Mouse (Mus musculus): Measurements from ENCODE around the gene Rbfox1.

Gene Rbfox1

GRCm38 (mm10) chr16:6640330-6640729 lies 755.2 kb downstream of the Rbfox1 start:
- in situ Hi-C loops (cut with MboI; ENCODE audit: low sequenced_read_pairs): no loop called here

DNA sequence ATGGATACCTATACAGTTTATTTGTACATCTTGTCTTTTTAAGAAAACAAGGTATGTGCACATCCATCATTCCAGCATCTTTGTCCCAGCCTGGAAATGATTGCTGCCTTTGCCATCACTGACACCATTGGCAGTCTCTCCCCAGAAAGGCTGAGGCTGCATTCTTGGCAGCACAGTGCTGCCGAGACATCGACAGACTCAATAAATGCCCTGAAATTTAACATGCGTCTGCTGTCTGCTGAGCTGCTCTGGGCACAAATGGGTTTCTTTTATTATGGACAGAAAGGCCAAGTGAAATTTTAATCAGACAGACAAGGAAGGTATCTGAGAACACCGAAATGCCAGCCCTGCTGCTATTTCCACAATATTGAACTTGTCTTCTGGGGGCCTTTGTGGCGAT lies 761.8 kb downstream of the Rbfox1 start:
- in situ Hi-C loops (cut with MboI; ENCODE audit: low sequenced_read_pairs): no loop called here

DNA sequence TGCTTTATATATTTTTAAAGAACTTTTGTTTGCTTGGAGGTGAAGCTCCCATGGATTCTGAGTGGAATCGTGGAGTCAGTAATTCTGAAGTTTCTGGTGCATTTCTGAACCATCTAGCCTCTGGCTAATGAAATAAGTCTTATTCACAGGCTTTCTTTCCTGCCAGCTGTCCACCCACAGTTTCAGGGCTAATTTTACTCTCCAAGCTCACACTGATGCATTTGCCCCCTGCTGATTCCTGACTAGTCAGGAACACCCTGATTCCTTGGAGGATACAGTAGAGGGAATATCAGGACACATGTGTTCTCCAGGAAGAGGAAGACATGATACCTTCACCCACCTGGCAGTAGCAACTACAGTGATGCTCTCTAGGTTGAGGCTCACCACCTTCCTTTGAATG lies 763.6 kb downstream of the Rbfox1 start:
- in situ Hi-C loops (cut with MboI; ENCODE audit: low sequenced_read_pairs): no loop called here

DNA sequence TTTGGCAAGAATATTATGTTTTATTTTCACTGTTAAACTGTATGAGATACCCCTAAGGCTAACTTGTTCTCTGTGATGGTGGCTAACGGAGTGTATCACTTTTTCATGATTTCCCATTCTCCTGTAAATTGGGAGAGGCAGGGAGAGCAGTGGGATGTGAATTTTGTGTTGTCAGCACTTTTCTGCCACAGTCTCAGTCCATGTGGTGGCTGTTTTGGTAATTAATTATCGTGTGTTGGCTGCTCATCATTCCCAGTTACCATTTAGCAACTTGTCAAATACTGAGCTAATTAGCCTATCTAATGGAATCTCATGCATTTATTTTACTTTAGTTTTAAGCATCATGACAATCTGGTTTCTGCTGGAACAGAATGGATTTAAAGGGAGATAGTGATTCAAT lies 773.4 kb downstream of the Rbfox1 start:
- in situ Hi-C loops (cut with MboI; ENCODE audit: low sequenced_read_pairs): no loop called here

DNA sequence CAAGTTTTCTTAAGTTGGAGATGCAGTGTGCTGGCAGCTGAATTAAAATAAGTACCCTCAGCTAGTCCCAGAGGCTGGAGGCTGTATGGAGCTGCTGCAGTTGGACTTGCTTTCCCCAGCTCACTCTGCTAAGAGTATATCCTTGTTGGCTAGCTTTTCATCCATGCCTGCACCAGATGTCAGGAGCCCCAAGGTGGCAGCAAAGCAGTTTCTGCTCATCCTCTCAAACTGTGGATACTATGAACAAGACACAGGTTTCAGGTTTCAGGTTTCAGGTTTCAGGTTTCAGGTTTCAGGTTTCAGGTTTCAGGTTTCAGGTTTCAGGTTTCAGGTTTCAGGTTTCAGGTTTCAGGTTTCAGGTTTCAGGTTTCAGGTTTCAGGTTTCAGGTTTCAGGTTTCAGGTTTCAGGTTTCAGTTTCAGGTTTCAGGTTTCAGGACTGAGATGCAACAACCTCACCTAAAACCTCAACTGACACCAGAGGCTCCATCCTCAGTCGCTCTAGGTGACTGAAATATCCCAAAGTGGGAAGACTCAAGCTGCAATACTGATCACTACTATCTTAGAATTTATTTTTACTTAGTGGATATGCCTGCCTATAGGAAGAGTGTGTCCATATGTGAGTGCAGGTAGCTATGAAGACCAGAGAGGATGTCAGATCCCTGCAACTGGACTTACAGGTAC lies 801.1 kb downstream of the Rbfox1 start:
- in situ Hi-C loops (cut with MboI; ENCODE audit: low sequenced_read_pairs): no loop called here

DNA sequence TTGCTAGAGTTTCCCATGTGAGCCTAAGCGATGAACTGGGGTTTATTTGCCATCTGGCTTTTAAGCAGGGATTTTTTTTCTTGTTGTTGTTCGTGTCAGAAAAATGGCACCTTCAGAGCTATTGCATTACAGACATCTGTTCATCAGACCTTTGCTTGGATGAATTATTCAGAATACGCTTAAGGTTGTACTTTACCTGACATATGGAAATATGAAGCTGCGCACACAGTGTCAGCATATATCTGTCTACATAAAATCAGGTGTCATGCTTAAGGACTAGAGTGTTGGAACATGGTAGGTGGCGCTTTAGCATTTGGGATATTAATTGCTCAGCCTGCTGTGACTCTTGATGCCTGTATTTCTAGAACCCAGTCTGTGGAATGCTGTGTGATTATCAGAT lies 819.7 kb downstream of the Rbfox1 start:
- in situ Hi-C loops (cut with MboI; ENCODE audit: low sequenced_read_pairs): no loop called here

- in situ Hi-C loops (cut with MboI; ENCODE audit: low sequenced_read_pairs): no loop called here
These were observed 827.2 kb downstream of the Rbfox1 start for GRCm38 (mm10) chr16:6712341-6712740.

DNA sequence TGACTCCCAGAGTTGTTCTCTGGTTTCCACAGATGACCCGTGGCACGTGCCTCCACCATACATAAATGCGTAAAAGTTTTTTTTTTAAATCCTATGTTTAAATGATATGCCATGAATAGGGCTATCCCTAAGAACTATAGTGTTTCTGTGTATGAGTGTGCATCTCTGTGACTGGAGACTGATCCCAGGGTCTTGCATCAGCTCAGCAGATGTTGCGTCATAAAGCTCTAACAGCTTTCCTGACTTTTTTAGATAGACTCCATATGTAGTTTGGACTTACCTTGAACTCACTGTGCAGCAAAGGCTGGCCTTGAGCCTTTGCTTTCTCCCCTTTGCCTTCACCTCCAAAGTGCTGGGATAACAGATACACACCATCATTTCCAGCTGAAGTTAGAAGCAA lies 830.1 kb downstream of the Rbfox1 start:
- in situ Hi-C loops (cut with MboI; ENCODE audit: low sequenced_read_pairs): no loop called here

DNA sequence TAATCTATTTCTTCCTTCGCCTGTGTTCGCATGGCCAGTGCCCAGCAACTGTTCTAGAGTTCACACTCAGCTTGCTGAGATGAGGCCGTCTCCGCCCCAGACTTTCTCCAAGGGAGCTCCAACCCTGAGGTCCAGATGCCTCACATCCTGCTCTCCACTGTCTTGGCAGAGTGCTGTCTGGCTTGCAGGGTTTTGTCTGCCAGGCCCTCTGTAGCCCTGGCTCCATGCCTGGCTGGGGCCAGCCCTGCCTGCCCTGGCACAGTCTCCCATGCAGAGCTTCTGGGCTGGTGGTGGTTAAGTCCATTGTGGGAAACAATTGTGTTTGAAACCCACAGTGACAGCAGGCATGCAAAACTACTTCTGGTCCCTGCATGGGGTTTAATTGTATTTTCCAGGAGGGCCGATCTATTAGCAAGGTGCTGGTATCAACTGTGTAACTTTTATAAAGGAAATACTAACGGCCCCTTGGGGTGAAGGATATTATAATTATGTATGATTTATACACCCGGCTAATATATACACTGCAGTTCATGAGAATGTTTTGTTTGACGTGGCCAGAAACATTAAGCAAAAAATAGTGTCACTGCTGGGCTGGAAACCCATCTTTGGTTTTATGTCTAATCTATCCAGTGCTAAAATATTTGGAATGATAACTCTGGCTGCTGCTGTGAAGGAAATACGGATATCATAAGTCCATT lies 831.2 kb downstream of the Rbfox1 start:
- in situ Hi-C loops (cut with MboI; ENCODE audit: low sequenced_read_pairs): no loop called here

DNA sequence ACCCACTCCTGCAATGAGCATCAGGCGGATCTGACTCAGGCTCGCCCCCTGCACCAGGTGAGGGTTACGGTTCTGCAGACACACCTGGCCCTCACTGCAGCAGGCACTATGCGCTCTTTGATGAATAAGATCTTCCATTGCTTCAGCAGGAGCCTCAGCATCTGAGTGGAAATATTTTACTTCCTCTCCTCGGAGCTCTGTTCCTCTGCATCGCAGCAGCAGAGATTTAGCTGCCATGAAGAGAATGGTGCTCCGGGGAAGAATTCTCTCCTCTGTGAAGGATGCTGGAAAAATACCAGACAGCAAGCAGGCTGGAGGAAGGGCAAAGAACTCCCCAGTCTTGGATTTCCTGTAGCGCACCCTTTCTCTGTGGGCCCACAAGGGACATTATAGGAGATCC lies 833.9 kb downstream of the Rbfox1 start:
- in situ Hi-C loops (cut with MboI; ENCODE audit: low sequenced_read_pairs): no loop called here

DNA sequence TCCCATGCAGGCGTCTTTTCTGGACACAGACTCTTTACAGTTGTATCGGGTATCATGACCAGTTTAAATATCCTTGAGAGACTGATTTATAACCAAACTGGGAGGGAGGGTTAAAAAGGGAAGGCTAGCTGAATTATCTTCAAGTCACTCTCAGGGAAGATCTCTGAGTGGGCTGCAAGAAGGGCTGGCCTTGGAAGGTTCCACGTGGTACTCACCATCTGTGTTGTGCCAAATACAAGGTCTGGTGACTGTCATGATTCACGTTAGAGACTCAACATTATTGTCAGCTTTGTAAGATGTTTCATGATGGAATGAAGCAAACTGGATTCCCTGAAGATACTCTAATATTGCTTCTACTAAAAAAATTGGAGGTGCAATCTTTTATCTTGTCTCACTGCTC lies 847.5 kb downstream of the Rbfox1 start:
- in situ Hi-C loops (cut with MboI; ENCODE audit: low sequenced_read_pairs): no loop called here

GRCm38 (mm10) chr16:6733427-6733826 lies 848.3 kb downstream of the Rbfox1 start:
- in situ Hi-C loops (cut with MboI; ENCODE audit: low sequenced_read_pairs): no loop called here

GRCm38 (mm10) chr16:6736566-6736965 lies 851.4 kb downstream of the Rbfox1 start:
- in situ Hi-C loops (cut with MboI; ENCODE audit: low sequenced_read_pairs): no loop called here

DNA sequence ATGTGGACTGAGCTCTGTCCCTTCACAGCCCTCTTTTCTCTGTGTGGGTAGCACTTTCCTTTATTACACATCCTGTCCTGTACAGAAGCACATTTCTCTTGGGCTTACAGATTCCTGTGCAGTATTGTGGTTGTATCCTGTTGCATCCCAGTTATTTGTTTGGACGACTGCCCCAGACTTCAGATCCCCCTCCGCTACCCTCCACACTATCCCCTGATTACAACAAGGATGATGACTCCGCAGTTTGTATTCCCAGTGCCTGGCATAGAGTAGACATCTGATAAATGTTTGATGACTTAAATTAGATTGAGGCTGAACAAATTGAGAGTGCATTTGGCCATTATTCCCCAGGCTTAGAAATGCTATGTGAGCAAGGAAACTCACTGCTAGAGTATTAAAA lies 851.8 kb downstream of the Rbfox1 start:
- in situ Hi-C loops (cut with MboI; ENCODE audit: low sequenced_read_pairs): no loop called here

DNA sequence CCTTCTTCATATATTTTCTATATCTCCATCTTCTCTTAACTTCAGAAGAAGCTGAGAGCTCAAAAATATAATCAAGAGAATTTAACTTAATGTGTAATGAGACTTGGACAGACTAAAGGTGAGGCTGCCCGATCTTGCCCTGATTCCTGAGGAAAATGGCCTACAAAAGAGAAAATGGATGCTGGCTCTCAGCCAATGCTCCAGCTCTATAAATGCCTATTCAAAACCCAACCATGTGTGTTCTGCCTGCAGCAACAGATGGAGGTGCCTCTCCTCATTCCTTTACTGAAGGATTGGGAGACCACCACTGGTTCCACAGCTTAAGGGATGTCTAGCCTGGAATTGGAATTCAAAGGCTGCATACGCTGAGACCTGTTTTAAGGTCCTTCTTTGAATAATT lies 861.0 kb downstream of the Rbfox1 start:
- in situ Hi-C loops (cut with MboI; ENCODE audit: low sequenced_read_pairs): no loop called here

GRCm38 (mm10) chr16:6750491-6750890 lies 865.3 kb downstream of the Rbfox1 start:
- in situ Hi-C loops (cut with MboI; ENCODE audit: low sequenced_read_pairs): no loop called here

DNA sequence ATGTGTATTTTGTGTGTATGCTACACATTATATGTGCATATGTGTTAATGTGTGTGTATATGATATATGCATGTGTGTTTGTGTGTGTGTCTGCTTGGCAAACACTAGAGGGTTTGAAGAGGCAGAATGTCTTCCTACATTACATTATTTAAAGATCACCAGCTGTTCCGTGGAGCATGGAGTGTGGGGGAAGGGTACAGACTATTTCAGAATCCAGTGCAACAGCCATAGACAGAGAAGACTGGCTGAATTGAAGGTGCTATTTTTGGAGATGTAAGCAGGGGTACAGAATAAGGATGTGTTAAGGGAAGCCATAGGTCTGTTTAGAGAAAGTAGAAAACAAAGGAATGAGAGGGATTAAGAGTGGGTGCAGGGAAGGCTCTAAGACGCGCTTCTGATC lies 869.7 kb downstream of the Rbfox1 start:
- in situ Hi-C loops (cut with MboI; ENCODE audit: low sequenced_read_pairs): no loop called here

- in situ Hi-C loops (cut with MboI; ENCODE audit: low sequenced_read_pairs): no loop called here
These were observed 884.5 kb downstream of the Rbfox1 start for GRCm38 (mm10) chr16:6769495-6770237.

GRCm38 (mm10) chr16:6777506-6778185 lies 892.5 kb downstream of the Rbfox1 start:
- in situ Hi-C loops (cut with MboI; ENCODE audit: low sequenced_read_pairs): no loop called here

- in situ Hi-C loops (cut with MboI; ENCODE audit: low sequenced_read_pairs): no loop called here
These were observed 899.0 kb downstream of the Rbfox1 start for GRCm38 (mm10) chr16:6784144-6784543.

DNA sequence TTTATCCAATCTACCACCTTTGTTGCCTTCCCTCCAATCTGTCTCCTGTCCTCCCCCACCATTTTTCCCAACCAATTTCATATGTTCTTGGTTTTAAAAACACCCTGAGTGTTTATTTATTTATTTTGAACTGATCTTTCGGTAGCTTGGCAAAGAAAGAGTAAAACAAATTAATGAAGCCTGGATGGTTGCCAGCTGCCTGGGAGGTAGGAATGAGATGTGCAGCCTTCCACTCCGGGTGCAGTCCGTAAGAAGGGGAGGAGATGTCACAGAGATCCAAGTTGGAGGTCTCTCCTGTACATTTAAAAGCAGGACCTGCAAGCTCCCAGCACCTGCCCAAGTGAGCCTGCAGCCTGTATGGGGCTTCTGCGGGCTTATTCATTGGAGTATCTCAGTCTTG lies 899.9 kb downstream of the Rbfox1 start:
- in situ Hi-C loops (cut with MboI; ENCODE audit: low sequenced_read_pairs): no loop called here

Measured in CH12F3 (cell line).